Mouse (Mus musculus) thymus, adult 2 months (tissue): ENCODE data around the gene Kank1.

Experiments
- CTCF ChIP-seq: fragments of 200-500 bp; IDR thresholded peaks from 2 replicates; pipeline ENCODE4 v1.5.1; 2012; ENCODE audit warnings: mild to moderate bottlenecking, control low read depth, low read length, moderate library complexity, borderline replicate concordance; ENCODE audit not compliant: control insufficient read depth, poor library complexity, insufficient read depth; ENCODE audit errors: extremely low read depth
- POLR2A ChIP-seq: fragments of 200-500 bp; IDR thresholded peaks from 2 replicates; pipeline ENCODE4 v1.6.1; 2012; ENCODE audit warnings: mild to moderate bottlenecking, low read length, control low read depth, moderate library complexity; ENCODE audit not compliant: control insufficient read depth, poor library complexity, insufficient read depth; ENCODE audit errors: extremely low read depth

DNA sequence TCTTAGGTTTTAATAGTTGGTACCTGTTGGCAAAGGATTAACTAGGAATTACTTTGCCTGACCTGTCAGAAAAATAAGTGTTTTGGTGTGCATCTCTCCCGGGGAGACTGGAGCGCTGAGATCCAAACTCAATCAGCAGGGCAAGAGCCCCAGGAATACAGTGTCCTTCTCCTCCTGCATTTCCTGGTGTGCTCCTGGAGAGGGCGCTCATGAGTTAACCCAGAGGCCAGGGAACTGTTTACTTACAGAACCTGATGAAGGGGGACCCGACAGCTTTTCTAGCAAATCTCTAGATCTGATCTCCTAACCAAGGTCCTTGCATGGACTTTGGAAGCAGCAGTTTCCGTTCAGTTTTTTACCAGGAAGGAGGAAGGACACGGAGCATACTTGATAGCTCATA, 90.9 kb downstream of the Kank1 start:
- no peak for TF ChIP-seq POLR2A
- TF ChIP-seq CTCF = no peak
